9 mouse cellular contexts compared by ENCODE assay signal in genomic region chr17:24469336-24469909, GRCm38 (mm10). TPM values are rescaled to one million over a fixed set of nuclear protein-coding genes. Genes with fewer than 3 reads are reported as not detected.
A peak's percentile ranks its signal among the peaks of the same experiment; 100 is the strongest.
DNase-seq lines count a peak whose midpoint lies in the region; ATAC-seq lines count a peak whose summit lies in the region.
"Had no signal": no experiment of that assay in that cellular context is flagged by ENCODE, and none has a peak within 500 bp of the region (broad histone marks: within the 10 kb centered on the region; RNA-seq: fewer than 3 reads in every experiment).

No protein-coding gene starts in this region.

- no peak for ATAC-seq in kidney, embryonic 15.5 days (replicated peaks; ENCODE audit: low FRiP score)
- no peak for ATAC-seq in hindbrain, embryonic 15.5 days (ENCODE audit: low FRiP score, low read depth)
- ATAC-seq in midbrain, embryonic 14.5 days (ENCODE audit: low FRiP score, low TSS enrichment) = no peak
- ATAC-seq in megakaryocyte progenitor cell, adult 5-6 weeks (replicated peaks; ENCODE audit: poor library complexity) = no peak

- peak overlapping the region; percentile 96 for H3K4me2 ChIP-seq in kidney, embryonic 15.5 days
- H3K4me2 ChIP-seq in hindbrain, embryonic 15.5 days = peak overlapping the region; percentile 94
- peak overlapping the region; percentile 99 for H3K4me2 ChIP-seq in midbrain, embryonic 14.5 days (ENCODE audit: low read length)

- DNase-seq in kidney, postnatal 25 days = no peak
- DNase-seq in midbrain, embryonic 14.5 days = no peak
- DNase-seq in adrenal gland, postnatal 14 days = no peak
- DNase-seq in ovary, adult 18-20 months (ENCODE audit: low spot score) = no peak

- peaks cover 40% of the 10 kb centered on the region for H3K4me1 ChIP-seq in kidney, embryonic 15.5 days
- peaks cover 14% of the 10 kb centered on the region for H3K4me1 ChIP-seq in brown adipose tissue, adult 24 weeks (ENCODE audit: control insufficient read depth, insufficient read depth, insufficient read length, low read length)
- peaks cover 32% of the 10 kb centered on the region for H3K4me1 ChIP-seq in hindbrain, embryonic 15.5 days (replicated peaks)
- peaks cover 19% of the 10 kb centered on the region for H3K4me1 ChIP-seq in midbrain, embryonic 14.5 days (ENCODE audit: control insufficient read depth, insufficient read depth, low read length)

- WGBS in kidney, embryonic 15.5 days = 20% methylated on average over 7 of the region's 7 CpGs
- WGBS in hindbrain, embryonic 15.5 days = 16% methylated on average over 7 of the region's 7 CpGs
- 20% methylated on average over 7 of the region's 7 CpGs for WGBS in midbrain, embryonic 14.5 days

- H3K27ac ChIP-seq in kidney, embryonic 15.5 days = peak overlapping the region; percentile 92
- H3K27ac ChIP-seq in brown adipose tissue, adult 24 weeks (replicated peaks; ENCODE audit: low read depth, low read length) = peak overlapping the region; percentile 83
- peak overlapping the region; percentile 92 for H3K27ac ChIP-seq in hindbrain, embryonic 15.5 days (replicated peaks)
- H3K27ac ChIP-seq in midbrain, embryonic 14.5 days (replicated peaks; ENCODE audit: low read depth, low read length) = peak overlapping the region; percentile 83

- H3K9ac ChIP-seq in kidney, embryonic 15.5 days = peak overlapping the region; percentile 83
- peak overlapping the region; percentile 58 for H3K9ac ChIP-seq in hindbrain, embryonic 15.5 days
- peak overlapping the region; percentile 47 for H3K9ac ChIP-seq in midbrain, embryonic 14.5 days (replicated peaks; ENCODE audit: low read length)

- H3K36me3 ChIP-seq in kidney, embryonic 15.5 days = peaks cover 16% of the 10 kb centered on the region
- H3K36me3 ChIP-seq in hindbrain, embryonic 15.5 days = 0 out of 2 replicates have a peak, but pooled peaks cover 5% of the 10 kb centered on the region
- peaks cover 17% of the 10 kb centered on the region for H3K36me3 ChIP-seq in midbrain, embryonic 14.5 days (ENCODE audit: control insufficient read depth, insufficient read depth, low read length)

- H3K4me3 ChIP-seq in kidney, embryonic 15.5 days (replicated peaks) = peak overlapping the region; percentile 82
- peak overlapping the region; percentile 82 for H3K4me3 ChIP-seq in brown adipose tissue, adult 24 weeks (ENCODE audit: insufficient read depth, low read depth, low read length)
- peak overlapping the region; percentile 89 for H3K4me3 ChIP-seq in hindbrain, embryonic 15.5 days
- H3K4me3 ChIP-seq in midbrain, embryonic 14.5 days (replicated peaks; ENCODE audit: low read depth, low read length) = peak overlapping the region; percentile 80

- no peaks in the 10 kb centered on the region for H3K27me3 ChIP-seq in kidney, embryonic 15.5 days
- no peaks in the 10 kb centered on the region for H3K27me3 ChIP-seq in hindbrain, embryonic 15.5 days
- H3K27me3 ChIP-seq in midbrain, embryonic 14.5 days (ENCODE audit: control insufficient read depth, insufficient read depth, low read length) = no peaks in the 10 kb centered on the region

- no peaks in the 10 kb centered on the region for H3K9me3 ChIP-seq in kidney, embryonic 15.5 days (replicated peaks)
- H3K9me3 ChIP-seq in hindbrain, embryonic 15.5 days = no peaks in the 10 kb centered on the region
- H3K9me3 ChIP-seq in midbrain, embryonic 14.5 days (ENCODE audit: control insufficient read depth, low read length) = no peaks in the 10 kb centered on the region

RNA-seq across cellular contexts. Expression of gene E4f1, which starts 0.7 kb away (rescaled TPM):
- 29.9 and 36.7 TPM in 2 replicates for polyA plus RNA-seq in kidney, embryonic 15.5 days (2015; fragmentation: Nextera tagmentation; extraction: Ambion mirVana)
- 6.9 and 7.0 TPM in 2 replicates for polyA plus RNA-seq in brown adipose tissue, adult 24 weeks (2012; ENCODE audit: insufficient read depth, insufficient read length, missing spikeins)
- polyA plus RNA-seq in hindbrain, embryonic 15.5 days (2015; fragmentation: Nextera tagmentation; extraction: Ambion mirVana) = 46.7 and 50.5 TPM in 2 replicates
- 22.7 and 22.8 TPM in 2 replicates for polyA plus RNA-seq in midbrain, embryonic 14.5 days (2014; fragmentation: Nextera tagmentation; extraction: Ambion mirVana)
- total RNA-seq in adrenal gland, postnatal 14 days (2021) = 16.2 and 19.4 TPM in 2 replicates
- total RNA-seq in megakaryocyte progenitor cell, adult 5-6 weeks (2015) = 23.3 and 27.5 TPM in 2 replicates
- 13.6 and 18.7 TPM in 2 replicates for total RNA-seq in megakaryocyte progenitor cell, adult 5-6 weeks (2017)

RNA-seq across cellular contexts. Expression of gene Pgp, which starts 0.8 kb away (rescaled TPM):
- 49.9 and 53.3 TPM in 2 replicates for polyA plus RNA-seq in kidney, embryonic 15.5 days (2015; fragmentation: Nextera tagmentation; extraction: Ambion mirVana)
- polyA plus RNA-seq in brown adipose tissue, adult 24 weeks (2012; ENCODE audit: insufficient read depth, insufficient read length, missing spikeins) = 40.0 and 47.3 TPM in 2 replicates
- polyA plus RNA-seq in hindbrain, embryonic 15.5 days (2015; fragmentation: Nextera tagmentation; extraction: Ambion mirVana) = 72.6 and 75.6 TPM in 2 replicates
- polyA plus RNA-seq in midbrain, embryonic 14.5 days (2014; fragmentation: Nextera tagmentation; extraction: Ambion mirVana) = 60.5 and 62.7 TPM in 2 replicates
- total RNA-seq in adrenal gland, postnatal 14 days (2021) = 55.8 and 59.0 TPM in 2 replicates
- total RNA-seq in megakaryocyte progenitor cell, adult 5-6 weeks (2015) = 25.4 and 26.4 TPM in 2 replicates
- total RNA-seq in megakaryocyte progenitor cell, adult 5-6 weeks (2017) = 16.6 and 21.5 TPM in 2 replicates

RNA-seq across cellular contexts. Expression of gene Bricd5, which starts 4.3 kb away (rescaled TPM):
- polyA plus RNA-seq in kidney, embryonic 15.5 days (2015; fragmentation: Nextera tagmentation; extraction: Ambion mirVana) = 0.39 and 0.58 TPM in 2 replicates
- not detected in 2 replicates for polyA plus RNA-seq in brown adipose tissue, adult 24 weeks (2012; ENCODE audit: insufficient read depth, insufficient read length, missing spikeins)
- 0.34 and 0.77 TPM in 2 replicates for polyA plus RNA-seq in hindbrain, embryonic 15.5 days (2015; fragmentation: Nextera tagmentation; extraction: Ambion mirVana)
- 0.45 TPM in 1 of 2 replicates, not detected in the other for polyA plus RNA-seq in midbrain, embryonic 14.5 days (2014; fragmentation: Nextera tagmentation; extraction: Ambion mirVana)
- 0.75 TPM in 1 of 2 replicates, not detected in the other for total RNA-seq in adrenal gland, postnatal 14 days (2021)
- 0.35 and 0.81 TPM in 2 replicates for total RNA-seq in megakaryocyte progenitor cell, adult 5-6 weeks (2015)
- total RNA-seq in megakaryocyte progenitor cell, adult 5-6 weeks (2017) = not detected in 2 replicates

RNA-seq across cellular contexts. Expression of gene Mlst8, which starts 9.5 kb away (rescaled TPM):
- 29.0 and 36.1 TPM in 2 replicates for polyA plus RNA-seq in kidney, embryonic 15.5 days (2015; fragmentation: Nextera tagmentation; extraction: Ambion mirVana)
- polyA plus RNA-seq in brown adipose tissue, adult 24 weeks (2012; ENCODE audit: insufficient read depth, insufficient read length, missing spikeins) = 6.6 and 9.8 TPM in 2 replicates
- polyA plus RNA-seq in hindbrain, embryonic 15.5 days (2015; fragmentation: Nextera tagmentation; extraction: Ambion mirVana) = 35.4 and 36.0 TPM in 2 replicates
- polyA plus RNA-seq in midbrain, embryonic 14.5 days (2014; fragmentation: Nextera tagmentation; extraction: Ambion mirVana) = 36.2 and 43.0 TPM in 2 replicates
- total RNA-seq in adrenal gland, postnatal 14 days (2021) = 19.5 and 23.3 TPM in 2 replicates
- 9.2 TPM in 2 replicates for total RNA-seq in megakaryocyte progenitor cell, adult 5-6 weeks (2015)
- total RNA-seq in megakaryocyte progenitor cell, adult 5-6 weeks (2017) = 14.9 and 28.9 TPM in 2 replicates

RNA-seq across cellular contexts. Expression of gene Caskin1, which starts 19.0 kb away (rescaled TPM):
- polyA plus RNA-seq in kidney, embryonic 15.5 days (2015; fragmentation: Nextera tagmentation; extraction: Ambion mirVana) = 1.8 and 2.3 TPM in 2 replicates
- polyA plus RNA-seq in brown adipose tissue, adult 24 weeks (2012; ENCODE audit: insufficient read depth, insufficient read length, missing spikeins) = not detected in 2 replicates
- 51.4 and 55.0 TPM in 2 replicates for polyA plus RNA-seq in hindbrain, embryonic 15.5 days (2015; fragmentation: Nextera tagmentation; extraction: Ambion mirVana)
- polyA plus RNA-seq in midbrain, embryonic 14.5 days (2014; fragmentation: Nextera tagmentation; extraction: Ambion mirVana) = 34.8 and 37.5 TPM in 2 replicates
- total RNA-seq in adrenal gland, postnatal 14 days (2021) = 14.8 and 16.1 TPM in 2 replicates
- not detected in 2 replicates for total RNA-seq in megakaryocyte progenitor cell, adult 5-6 weeks (2015)
- not detected in 2 replicates for total RNA-seq in megakaryocyte progenitor cell, adult 5-6 weeks (2017)
- total RNA-seq: hematopoietic stem cell, adult 5-6 weeks had no signal
